Comparison of ENCODE assay signal across 16 mouse cellular contexts in the genomic region with DNA sequence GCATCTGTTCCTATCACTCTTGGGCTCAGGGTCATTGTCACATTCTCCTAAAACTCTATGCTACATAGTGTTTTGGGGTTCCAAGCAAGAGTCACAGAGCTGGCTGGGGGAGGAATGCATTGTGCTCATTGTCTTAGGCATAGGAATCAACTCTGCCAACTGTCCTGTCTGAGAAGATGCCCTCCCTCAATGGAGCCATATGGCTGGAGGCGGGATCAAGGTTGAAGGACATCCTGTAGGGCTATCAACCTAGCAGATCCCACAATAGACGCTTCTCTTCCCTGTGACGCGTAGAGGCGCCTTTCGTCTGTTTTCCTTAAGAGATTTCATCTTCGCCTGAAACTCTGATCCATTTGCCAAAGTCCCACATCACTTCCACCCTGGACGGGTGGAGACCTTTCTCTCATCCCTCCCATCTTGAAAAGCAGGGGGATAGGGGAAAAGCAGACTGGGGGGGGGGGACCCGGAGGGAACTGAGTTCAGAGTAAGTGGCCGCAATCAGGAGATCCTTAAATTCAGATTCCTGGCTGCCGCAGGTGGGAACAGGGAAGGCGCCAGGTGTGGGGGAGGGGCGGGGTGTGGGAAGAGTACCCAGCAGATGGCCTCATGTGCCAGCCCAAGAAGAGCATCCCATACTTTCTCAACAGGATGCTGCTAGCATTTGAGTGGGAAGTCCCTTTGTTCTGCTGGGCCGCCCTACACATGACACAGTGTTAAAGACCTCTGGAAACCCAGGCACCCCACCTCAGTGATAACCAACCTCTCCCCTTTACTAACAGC.
DNase-seq lines count a peak whose midpoint lies in the region; ATAC-seq and TF ChIP-seq lines count a peak whose summit lies in the region.
"Had no signal": no experiment of that assay in that cellular context is flagged by ENCODE, and none has a peak within 500 bp of the region (broad histone marks: within the 10 kb centered on the region; RNA-seq: fewer than 3 reads in every experiment).

No protein-coding gene starts in this region.

- H3K36me3 ChIP-seq in kidney, embryonic 15.5 days, result no peaks in the 10 kb centered on the region
- H3K36me3 ChIP-seq: heart, embryonic 15.5 days had no signal

- no peak overlapping the region for H3K9ac ChIP-seq in kidney, embryonic 15.5 days
- H3K9ac ChIP-seq: heart, embryonic 15.5 days; lung, embryonic 14.5 days had no signal

- H3K27ac ChIP-seq in left cerebral cortex, adult 2 months, result peak overlapping the region; percentile 67
- no peak overlapping the region for H3K27ac ChIP-seq in kidney, embryonic 15.5 days
- H3K27ac ChIP-seq: heart, embryonic 15.5 days; macrophage had no signal

- 88% methylated on average over 14 of the region's 14 CpGs for WGBS in kidney, embryonic 15.5 days

- no peak for DNase-seq in left cerebral cortex, adult 2 months (ENCODE audit: extremely low spot score in 1 of 2, low spot score in 2 of 2)
- DNase-seq in left cerebral cortex, adult 8-10 months (ENCODE audit: low spot score in 2 of 2), result no peak
- DNase-seq in cerebellum, adult 11-12 months, result peak; percentile 76
- peak; percentile 64 to 74 for DNase-seq in cerebellum, postnatal 36 days
- DNase-seq in urinary bladder, postnatal 25 days (ENCODE audit: low spot score), result no peak
- DNase-seq: adrenal gland, adult 2 months; heart, adult 11 months; kidney, adult 2 months; liver; lung, embryonic 14.5 days; thymus, adult 18-20 months had no signal

- no peak for TF ChIP-seq CTCF in left cerebral cortex, adult 2 months (IDR thresholded peaks at IDR 0.05)

- 0 out of 2 replicates have a peak, but pooled peaks cover 2% of the 10 kb centered on the region for H3K4me1 ChIP-seq in kidney, embryonic 15.5 days
- H3K4me1 ChIP-seq: heart, embryonic 15.5 days had no signal

- peak; percentile 69; the same call in 1 of the 2 replicates for ATAC-seq in cerebellum, adult (ENCODE audit: insufficient number of reproducible peaks, low FRiP score, low TSS enrichment)
- ATAC-seq in kidney, embryonic 15.5 days (replicated peaks; ENCODE audit: low FRiP score), result no peak
- ATAC-seq: CD4-positive, CD25-positive, alpha-beta regulatory T cell, adult 4 months had no signal

- intact Hi-C loops in left cerebral cortex, adult 2 months (cut with DNase I), result loop anchor here (5.0 kb wide), 2 partner anchors 67 to 107 kb away; no protein-coding TSS in a partner anchor

- no peaks in the 10 kb centered on the region for H3K9me3 ChIP-seq in kidney, embryonic 15.5 days (replicated peaks)
- H3K9me3 ChIP-seq: heart, embryonic 15.5 days had no signal

- H3K27me3 ChIP-seq in kidney, embryonic 15.5 days, result 0 out of 2 replicates have a peak, but pooled peaks cover 4% of the 10 kb centered on the region

- no peak overlapping the region for H3K4me3 ChIP-seq in left cerebral cortex, adult 2 months
- no peak overlapping the region for H3K4me3 ChIP-seq in kidney, embryonic 15.5 days (replicated peaks)
- H3K4me3 ChIP-seq: heart, embryonic 15.5 days had no signal

- no peak overlapping the region for H3K4me2 ChIP-seq in kidney, embryonic 15.5 days
- H3K4me2 ChIP-seq: heart, embryonic 15.5 days; lung, embryonic 14.5 days had no signal

Comparison
In these comparisons a context has a peak if more than half of its experiments do, and no peak if none do; other contexts are left out.
1. DNase-seq: peak in cerebellum, adult 11-12 months (single experiment) and cerebellum, postnatal 36 days (2 of 2); none in left cerebral cortex, adult 2 months (0 of 2), left cerebral cortex, adult 8-10 months (0 of 2) and urinary bladder, postnatal 25 days (single experiment).